Mouse (Mus musculus): Measurements from ENCODE around the gene Gdap1l1. TPM values are rescaled to one million over a fixed set of nuclear protein-coding genes. Genes with fewer than 3 reads are reported as not detected.
A peak's percentile ranks its signal among the peaks of the same experiment; 100 is the strongest.

The Gdap1l1 gene
- polyA plus RNA-seq, 1 experiment from 2014 or later: 5.2 TPM

DNA sequence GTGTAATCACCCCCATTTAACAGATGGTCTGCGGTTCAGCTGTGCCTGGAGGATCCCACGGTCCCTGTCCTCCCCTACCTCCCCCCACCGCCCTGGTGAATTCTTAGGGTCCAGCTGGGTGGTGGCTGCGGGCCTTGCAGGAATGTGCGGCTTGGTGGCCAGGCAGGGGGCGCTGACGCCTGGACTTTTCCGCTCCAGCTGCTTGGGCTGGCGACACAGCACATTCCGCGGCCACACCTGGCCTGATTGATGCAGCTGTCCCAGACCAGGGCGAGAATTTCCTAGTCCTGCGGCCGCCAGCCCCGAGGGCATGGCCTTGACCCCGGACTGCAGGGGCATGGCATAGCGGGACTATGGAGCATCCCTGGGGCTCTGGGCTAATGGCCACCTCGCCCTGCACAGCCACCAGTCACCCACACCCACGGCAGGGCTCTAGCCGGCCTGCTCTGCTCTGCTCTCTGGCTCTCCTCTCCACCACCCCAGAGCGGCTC lies 43.3 kb downstream of the Gdap1l1 start:
- no peak overlapping the region for H3K27ac ChIP-seq (ENCODE audit: low read length)
- no peaks in the 10 kb centered on the region for H3K9me3 ChIP-seq (replicated peaks; ENCODE audit: control insufficient read depth, low read length)
- no peaks in the 10 kb centered on the region for H3K36me3 ChIP-seq (ENCODE audit: control insufficient read depth, insufficient read depth, low read length)
- H3K4me2 ChIP-seq (ENCODE audit: low read depth, low read length): peak overlapping the region; percentile 46
- peaks cover 9% of the 10 kb centered on the region for H3K27me3 ChIP-seq (ENCODE audit: control insufficient read depth, insufficient read depth, low read length)
- WGBS: 2% methylated on average over 21 of the region's 21 CpGs
- ATAC-seq (ENCODE audit: insufficient read depth, low FRiP score): peak; percentile 73; the same call in 1 of the 2 replicates
- no peaks in the 10 kb centered on the region for H3K4me1 ChIP-seq (ENCODE audit: control insufficient read depth, insufficient read depth, low read length)
- peak overlapping the region; percentile 39; the same call in 1 of the 2 replicates for H3K9ac ChIP-seq (ENCODE audit: low read length)
- peak overlapping the region; percentile 16 for H3K4me3 ChIP-seq (replicated peaks; ENCODE audit: low read length)

DNA sequence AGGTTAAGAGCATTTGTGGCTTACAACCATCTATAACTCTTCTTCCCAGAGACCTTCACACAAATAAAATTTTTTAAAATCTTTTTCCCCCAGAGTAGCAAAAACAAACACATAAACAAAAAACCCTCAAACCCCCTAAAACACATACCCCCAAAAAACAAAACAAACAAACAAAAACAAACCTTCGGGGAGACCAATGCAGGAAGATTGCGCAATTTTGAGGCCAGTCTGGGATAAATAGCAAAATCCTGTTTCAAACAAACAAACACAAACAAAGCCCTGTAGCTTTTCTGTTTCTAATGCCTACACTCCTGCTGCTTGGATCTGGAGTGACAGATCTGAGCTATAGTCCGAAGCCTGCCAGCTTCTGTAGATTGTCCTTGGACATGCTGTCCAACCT lies 49.1 kb downstream of the Gdap1l1 start:
- no peak overlapping the region for H3K4me3 ChIP-seq (replicated peaks; ENCODE audit: low read length)
- no peaks in the 10 kb centered on the region for H3K36me3 ChIP-seq (ENCODE audit: control insufficient read depth, insufficient read depth, low read length)
- H3K4me2 ChIP-seq (ENCODE audit: low read depth, low read length): no peak overlapping the region
- WGBS: 83% methylated on average over 3 of the region's 3 CpGs
- H3K27me3 ChIP-seq (ENCODE audit: control insufficient read depth, insufficient read depth, low read length): no peaks in the 10 kb centered on the region
- no peaks in the 10 kb centered on the region for H3K9me3 ChIP-seq (replicated peaks; ENCODE audit: control insufficient read depth, low read length)
- H3K27ac ChIP-seq (ENCODE audit: low read length): no peak overlapping the region
- ATAC-seq (ENCODE audit: insufficient read depth, low FRiP score): no peak
- no peak overlapping the region for H3K9ac ChIP-seq (ENCODE audit: low read length)
- no peaks in the 10 kb centered on the region for H3K4me1 ChIP-seq (ENCODE audit: control insufficient read depth, insufficient read depth, low read length)

DNA sequence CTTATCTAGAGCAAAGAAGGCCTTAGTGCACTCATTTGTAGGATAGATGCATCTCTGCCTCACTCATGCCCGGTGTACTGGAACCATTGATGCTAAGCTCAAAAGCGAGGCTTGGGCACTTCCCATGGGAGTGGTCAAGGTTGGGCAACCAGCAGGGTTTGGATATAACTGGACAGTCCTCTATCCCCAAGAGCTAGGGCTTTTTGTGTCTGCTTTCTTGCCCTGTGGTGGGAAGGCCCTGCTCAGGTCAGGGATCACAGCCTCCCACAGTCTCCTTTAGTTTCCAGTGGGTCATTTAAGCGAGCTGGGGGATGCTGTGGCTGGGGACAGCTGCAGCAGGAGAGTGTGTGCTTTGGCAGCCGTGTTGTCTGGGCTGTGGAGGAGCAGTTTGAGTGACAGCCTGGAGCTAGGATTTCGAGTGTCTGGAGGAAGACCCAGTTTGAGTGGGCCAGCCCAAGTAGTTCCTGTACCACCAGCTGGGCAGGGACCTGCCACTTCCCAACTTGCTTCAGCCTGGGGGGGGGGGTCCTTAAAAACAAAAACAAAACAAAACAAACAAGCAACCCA lies 51.5 kb downstream of the Gdap1l1 start:
- H3K9me3 ChIP-seq (replicated peaks; ENCODE audit: control insufficient read depth, low read length): no peaks in the 10 kb centered on the region
- no peak for ATAC-seq (ENCODE audit: insufficient read depth, low FRiP score)
- no peak overlapping the region for H3K4me3 ChIP-seq (replicated peaks; ENCODE audit: low read length)
- no peak overlapping the region for H3K9ac ChIP-seq (ENCODE audit: low read length)
- H3K27me3 ChIP-seq (ENCODE audit: control insufficient read depth, insufficient read depth, low read length): no peaks in the 10 kb centered on the region
- H3K4me1 ChIP-seq (ENCODE audit: control insufficient read depth, insufficient read depth, low read length): no peaks in the 10 kb centered on the region
- H3K36me3 ChIP-seq (ENCODE audit: control insufficient read depth, insufficient read depth, low read length): no peaks in the 10 kb centered on the region
- WGBS: 61% methylated on average over 5 of the region's 5 CpGs
- no peak overlapping the region for H3K27ac ChIP-seq (ENCODE audit: low read length)
- no peak overlapping the region for H3K4me2 ChIP-seq (ENCODE audit: low read depth, low read length)

DNA sequence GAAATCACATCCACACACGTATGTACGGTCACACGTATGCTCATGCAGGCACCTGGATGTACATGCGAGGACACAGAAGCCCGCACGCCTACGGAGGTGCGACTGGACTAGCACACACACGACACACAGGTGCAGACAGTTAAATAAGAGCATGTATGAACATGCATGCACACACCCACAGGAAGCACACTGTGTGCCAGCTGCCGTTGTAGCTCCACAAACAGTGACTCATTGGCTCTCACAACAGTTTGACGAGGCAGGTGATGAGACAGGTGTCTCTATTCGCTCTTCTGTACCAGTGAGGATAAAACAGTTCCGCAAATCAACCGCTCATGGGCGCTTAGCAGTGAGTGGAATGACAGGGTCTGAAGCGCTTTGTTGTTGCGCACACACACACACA lies 52.4 kb downstream of the Gdap1l1 start:
- WGBS: 84% methylated on average over 17 of the region's 17 CpGs
- no peaks in the 10 kb centered on the region for H3K4me1 ChIP-seq (ENCODE audit: control insufficient read depth, insufficient read depth, low read length)

DNA sequence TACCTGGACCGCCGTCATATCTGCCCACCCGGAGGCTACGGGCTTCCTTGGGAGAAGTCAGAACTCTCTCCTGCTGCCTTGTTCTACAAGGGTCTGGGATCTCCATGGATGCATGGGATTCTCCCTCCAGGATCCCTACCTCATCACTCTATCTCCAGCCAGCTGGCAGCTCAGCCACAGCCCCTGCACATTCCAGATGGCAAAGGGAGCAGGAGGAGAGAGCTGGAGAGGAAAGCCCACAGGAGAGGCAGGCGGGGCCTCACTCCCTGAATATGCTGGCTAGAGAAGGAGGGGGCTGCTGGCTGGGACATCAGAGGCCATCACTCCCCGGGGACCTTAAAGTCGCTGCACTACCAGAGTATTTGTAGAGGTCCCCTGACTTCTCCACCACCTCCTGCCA lies 53.1 kb downstream of the Gdap1l1 start:
- Histone ChIP-seq H3K9ac (ENCODE audit: low read length) (no peak overlapping the region), H3K27ac (ENCODE audit: low read length) (no peak overlapping the region), H3K36me3 (ENCODE audit: control insufficient read depth, insufficient read depth, low read length) (no peaks in the 10 kb centered on the region), H3K4me1 (ENCODE audit: control insufficient read depth, insufficient read depth, low read length) (no peaks in the 10 kb centered on the region), H3K9me3 (replicated peaks; ENCODE audit: control insufficient read depth, low read length) (no peaks in the 10 kb centered on the region), H3K4me3 (replicated peaks; ENCODE audit: low read length) (no peak overlapping the region), H3K27me3 (ENCODE audit: control insufficient read depth, insufficient read depth, low read length) (no peaks in the 10 kb centered on the region), H3K4me2 (ENCODE audit: low read depth, low read length) (no peak overlapping the region)
- ATAC-seq (ENCODE audit: insufficient read depth, low FRiP score): no peak
- WGBS: 61% methylated on average over 7 of the region's 7 CpGs

More for the DNA sequence above, 52.4 kb downstream of the Gdap1l1 start:
- Histone ChIP-seq H3K4me3 (replicated peaks; ENCODE audit: low read length) (no peak overlapping the region), H3K9ac (ENCODE audit: low read length) (no peak overlapping the region), H3K27ac (ENCODE audit: low read length) (no peak overlapping the region), H3K27me3 (ENCODE audit: control insufficient read depth, insufficient read depth, low read length) (no peaks in the 10 kb centered on the region), H3K9me3 (replicated peaks; ENCODE audit: control insufficient read depth, low read length) (no peaks in the 10 kb centered on the region), H3K4me2 (ENCODE audit: low read depth, low read length) (no peak overlapping the region), H3K36me3 (ENCODE audit: control insufficient read depth, insufficient read depth, low read length) (no peaks in the 10 kb centered on the region)
- ATAC-seq (ENCODE audit: insufficient read depth, low FRiP score): no peak

DNA sequence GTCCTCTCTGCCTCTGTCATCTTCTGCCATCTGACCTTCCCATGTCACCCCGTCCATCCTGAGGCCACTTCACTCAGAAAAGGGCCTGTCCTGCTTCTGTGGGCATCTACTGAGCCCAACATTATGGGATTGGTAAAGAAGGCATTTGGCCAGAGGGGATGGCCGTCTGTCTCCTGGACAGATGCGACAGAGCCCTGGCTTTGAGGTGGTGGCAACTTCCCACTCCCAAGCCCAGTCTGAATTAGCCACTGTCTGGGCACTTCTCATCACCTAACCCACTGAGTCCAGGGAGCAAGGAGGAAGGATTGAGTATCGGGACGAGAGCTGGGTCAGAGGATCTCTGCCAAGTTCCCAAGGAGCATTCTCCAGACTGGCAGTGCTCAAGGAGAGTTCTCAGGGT lies 53.7 kb downstream of the Gdap1l1 start, which contains the start of gene R3hdml:
TSS of gene R3hdml (plus strand) at position 301 of the 400 bp plus-strand sequence.
- Histone ChIP-seq H3K4me1 (ENCODE audit: control insufficient read depth, insufficient read depth, low read length) (no peaks in the 10 kb centered on the region), H3K27ac (ENCODE audit: low read length) (no peak within 1 kb of the TSS), H3K9me3 (replicated peaks; ENCODE audit: control insufficient read depth, low read length) (no peaks in the 10 kb centered on the region), H3K4me2 (ENCODE audit: low read depth, low read length) (no peak within 1 kb of the TSS), H3K9ac (ENCODE audit: low read length) (no peak within 1 kb of the TSS), H3K4me3 (replicated peaks; ENCODE audit: low read length) (no peak within 1 kb of the TSS), H3K27me3 (ENCODE audit: control insufficient read depth, insufficient read depth, low read length) (no peaks in the 10 kb centered on the region), H3K36me3 (ENCODE audit: control insufficient read depth, insufficient read depth, low read length) (no peaks in the 10 kb centered on the region)
- WGBS: 80% methylated on average over 5 of the region's 5 CpGs
- no peak for ATAC-seq (ENCODE audit: insufficient read depth, low FRiP score)

DNA sequence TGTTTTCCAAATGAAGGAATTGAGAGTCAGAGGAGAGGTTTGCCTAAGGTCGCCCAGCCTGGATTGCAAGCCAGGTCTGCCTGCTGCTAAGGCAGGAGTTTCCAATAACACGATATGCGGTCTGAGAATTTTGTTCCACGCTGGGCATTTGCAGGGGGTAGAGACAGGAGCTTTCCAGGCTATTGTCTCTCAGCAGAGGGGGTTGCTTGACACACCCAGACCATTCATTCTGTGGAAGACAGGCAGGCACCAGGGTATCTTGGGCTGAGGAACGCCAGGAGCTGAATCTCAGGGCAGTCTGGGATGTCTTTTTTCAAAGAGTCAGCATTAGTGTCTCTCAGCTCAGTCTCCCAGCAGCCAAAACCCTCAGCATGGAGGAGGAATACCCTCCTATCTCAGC lies 54.8 kb downstream of the Gdap1l1 start:
- Histone ChIP-seq H3K4me1 (ENCODE audit: control insufficient read depth, insufficient read depth, low read length) (no peaks in the 10 kb centered on the region), H3K27me3 (ENCODE audit: control insufficient read depth, insufficient read depth, low read length) (no peaks in the 10 kb centered on the region), H3K9ac (ENCODE audit: low read length) (no peak overlapping the region; the same call in 1 of the 2 replicates), H3K4me2 (ENCODE audit: low read depth, low read length) (no peak overlapping the region), H3K4me3 (replicated peaks; ENCODE audit: low read length) (no peak overlapping the region), H3K27ac (ENCODE audit: low read length) (no peak overlapping the region), H3K36me3 (ENCODE audit: control insufficient read depth, insufficient read depth, low read length) (no peaks in the 10 kb centered on the region), H3K9me3 (replicated peaks; ENCODE audit: control insufficient read depth, low read length) (no peaks in the 10 kb centered on the region)
- no peak for ATAC-seq (ENCODE audit: insufficient read depth, low FRiP score)
- WGBS: 37% methylated on average over 5 of the region's 5 CpGs

DNA sequence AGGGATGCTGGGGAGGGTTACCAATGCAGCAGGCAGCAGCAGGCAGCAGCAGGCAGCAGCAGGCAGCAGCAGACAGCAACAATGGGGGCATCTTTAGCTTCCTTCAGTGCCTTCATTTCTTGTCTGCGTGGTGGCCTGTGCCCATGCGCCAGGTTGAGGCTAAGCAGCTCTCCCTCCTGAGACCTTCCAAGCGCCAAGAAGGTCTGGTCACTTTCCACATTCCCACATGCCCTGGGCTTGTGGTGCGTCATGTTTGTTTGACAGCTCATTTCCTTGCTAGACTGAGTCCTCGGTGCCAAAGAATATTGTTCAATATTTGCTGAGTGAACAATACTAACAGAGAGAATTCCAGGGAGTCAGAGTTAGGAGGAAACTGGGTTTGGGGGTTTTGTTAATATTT lies 55.7 kb downstream of the Gdap1l1 start:
- 10% methylated on average over 5 of the region's 5 CpGs for WGBS
- no peak overlapping the region for H3K4me3 ChIP-seq (replicated peaks; ENCODE audit: low read length)
- H3K27me3 ChIP-seq (ENCODE audit: control insufficient read depth, insufficient read depth, low read length): no peaks in the 10 kb centered on the region
- no peak overlapping the region for H3K4me2 ChIP-seq (ENCODE audit: low read depth, low read length)
- no peaks in the 10 kb centered on the region for H3K4me1 ChIP-seq (ENCODE audit: control insufficient read depth, insufficient read depth, low read length)
- no peak overlapping the region for H3K9ac ChIP-seq (ENCODE audit: low read length)
- no peaks in the 10 kb centered on the region for H3K36me3 ChIP-seq (ENCODE audit: control insufficient read depth, insufficient read depth, low read length)
- peak overlapping the region; percentile 67; the same call in 1 of the 2 replicates for H3K27ac ChIP-seq (ENCODE audit: low read length)
- no peaks in the 10 kb centered on the region for H3K9me3 ChIP-seq (replicated peaks; ENCODE audit: control insufficient read depth, low read length)
- peak; percentile 70; the same call in 1 of the 2 replicates for ATAC-seq (ENCODE audit: insufficient read depth, low FRiP score)

DNA sequence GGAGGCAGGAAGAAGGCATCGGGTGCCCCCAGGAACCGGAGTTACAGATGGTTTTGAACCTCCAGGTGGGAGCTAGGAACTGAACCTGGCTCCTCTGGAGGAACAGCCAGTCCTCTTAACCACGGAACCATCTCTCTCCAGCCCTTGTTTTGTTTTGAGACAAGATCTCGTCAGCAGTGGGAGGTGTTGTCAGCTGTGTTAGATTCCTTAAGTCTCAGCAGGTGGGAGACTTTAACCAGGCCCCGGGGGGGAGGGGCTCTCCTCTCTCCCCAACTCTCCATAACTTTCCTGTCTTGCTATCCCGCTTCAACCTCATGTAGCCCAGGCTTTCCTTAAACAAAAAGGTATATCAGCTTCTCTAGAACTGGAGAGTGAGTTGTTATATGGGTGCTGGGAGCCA lies 56.2 kb downstream of the Gdap1l1 start:
- no peaks in the 10 kb centered on the region for H3K9me3 ChIP-seq (replicated peaks; ENCODE audit: control insufficient read depth, low read length)
- WGBS: 26% methylated on average over 6 of the region's 6 CpGs
- H3K4me3 ChIP-seq (replicated peaks; ENCODE audit: low read length): no peak overlapping the region
- H3K27me3 ChIP-seq (ENCODE audit: control insufficient read depth, insufficient read depth, low read length): no peaks in the 10 kb centered on the region
- no peaks in the 10 kb centered on the region for H3K36me3 ChIP-seq (ENCODE audit: control insufficient read depth, insufficient read depth, low read length)
- ATAC-seq (ENCODE audit: insufficient read depth, low FRiP score): no peak
- no peak overlapping the region for H3K9ac ChIP-seq (ENCODE audit: low read length)
- H3K27ac ChIP-seq (ENCODE audit: low read length): peak overlapping the region; percentile 67
- H3K4me2 ChIP-seq (ENCODE audit: low read depth, low read length): no peak overlapping the region
- no peaks in the 10 kb centered on the region for H3K4me1 ChIP-seq (ENCODE audit: control insufficient read depth, insufficient read depth, low read length)
